Mouse (Mus musculus) skeletal muscle tissue, postnatal 0 days (tissue): ENCODE results near the gene Neurog2. TPM values are rescaled to one million over a fixed set of nuclear protein-coding genes. Genes with fewer than 3 reads are reported as not detected.

Experiments
- polyA plus RNA-seq: library from polyadenylated mRNA; unstranded; fragments of >200 nt; fragmentation: Nextera tagmentation; extraction: Ambion mirVana; gene quantifications from 2 replicates; pipeline ENCODE4 v1.2.1, GENCODE M21; 2015

Neurog2 gene
- not detected in 2 replicates for polyA plus RNA-seq

GRCm38 (mm10) chr3:127633080-127634032 is at the start of gene Neurog2:
Gene Neurog2, plus strand, starts transcription at chr3:127633135.

Other genes starting within 250 kb of the Neurog2 start
- 47.4 and 52.7 TPM in 2 replicates for gene Ank2, start 133.8 kb upstream of the Neurog2 start, polyA plus RNA-seq
- gene Larp7, start 79.8 kb upstream of the Neurog2 start, polyA plus RNA-seq = 27.8 and 30.6 TPM in 2 replicates
- 1.6 and 1.7 TPM in 2 replicates for gene Zgrf1, start 79.6 kb upstream of the Neurog2 start, polyA plus RNA-seq
- gene Alpk1, start 147.4 kb downstream of the Neurog2 start, polyA plus RNA-seq = 0.34 and 0.42 TPM in 2 replicates
- gene Tifa, start 156.7 kb downstream of the Neurog2 start, polyA plus RNA-seq = 2.1 and 2.6 TPM in 2 replicates
- 19.3 and 20.4 TPM in 2 replicates for gene Ap1ar, start 204.4 kb downstream of the Neurog2 start, polyA plus RNA-seq